Mouse (Mus musculus) frontal cortex, adult 2 months (tissue): ENCODE data around the gene Bicra. TPM values are rescaled to one million over a fixed set of nuclear protein-coding genes. Genes with fewer than 3 reads are reported as not detected.

Experiments
- DNase-seq, 2 experiments: peaks; one replicate each; pipeline ENCODE4 v3.0.0; 2022; ENCODE audit warnings: low spot score in 1 of 2; ENCODE audit errors: extremely low spot score in 1 of 2
- polyA plus RNA-seq: library from polyadenylated mRNA; depleted of rRNA; stranded (reverse); fragments of >200 nt; gene quantifications from 2 replicates; pipeline ENCODE4 v1.2.3, GENCODE M21; 2012; rRNA removed

The Bicra gene
- 10.2 and 10.6 TPM in 2 replicates for polyA plus RNA-seq

GRCm38 (mm10) chr7:16047338-16048146 lies at the start of gene Bicra:
Gene Bicra (minus strand): TSS chr7:16047921.
- peak in 1 of 2 experiments; percentile 77 for DNase-seq

DNA sequence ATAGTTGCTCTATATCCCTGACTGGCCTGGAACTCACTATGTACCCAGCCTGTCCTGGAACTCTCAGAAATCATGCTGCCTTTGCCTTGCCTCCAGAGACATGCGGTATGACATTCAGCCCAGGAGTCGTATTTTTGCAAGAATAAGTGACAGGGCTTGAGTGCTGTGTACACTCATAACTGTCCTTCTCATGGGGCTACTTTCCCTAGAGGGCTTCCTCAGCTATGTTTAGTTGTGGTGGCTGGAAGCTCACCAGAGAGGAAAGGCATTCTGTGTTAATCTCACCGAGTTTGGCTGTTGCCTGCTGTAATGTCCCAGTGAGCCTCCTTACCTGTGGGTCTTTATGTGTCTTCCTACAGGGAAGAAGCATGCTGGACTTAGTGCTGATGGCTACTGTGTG lies 46.9 kb upstream of the Bicra start:
- DNase-seq, result no peak

DNA sequence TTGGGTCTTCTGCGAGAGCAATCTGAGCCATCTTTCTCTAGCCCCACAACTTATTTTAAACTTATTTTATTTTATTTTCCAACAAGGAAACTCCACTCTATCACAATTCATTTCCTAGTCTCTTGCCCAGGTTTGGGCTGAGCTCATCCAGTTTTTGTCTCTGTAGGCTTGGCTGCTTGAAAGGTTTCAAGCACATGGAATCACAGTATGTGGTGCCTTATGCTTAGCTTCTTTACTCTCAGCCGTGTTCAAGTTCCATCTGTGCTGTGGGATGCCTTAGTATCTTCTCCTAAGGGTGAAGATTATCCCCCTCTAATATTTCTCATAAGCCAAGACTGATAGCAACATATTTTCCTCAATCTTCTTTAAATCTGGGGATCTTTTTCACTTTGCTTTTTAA lies 39.9 kb upstream of the Bicra start:
- DNase-seq, result no peak

- DNase-seq, result no peak
Measured at GRCm38 (mm10) chr7:16083361-16083760, 35.6 kb upstream of the Bicra start.

GRCm38 (mm10) chr7:16080581-16080980 lies 32.9 kb upstream of the Bicra start:
- DNase-seq, result no peak

GRCm38 (mm10) chr7:16079947-16080346 lies 32.2 kb upstream of the Bicra start:
- DNase-seq, result no peak

DNA sequence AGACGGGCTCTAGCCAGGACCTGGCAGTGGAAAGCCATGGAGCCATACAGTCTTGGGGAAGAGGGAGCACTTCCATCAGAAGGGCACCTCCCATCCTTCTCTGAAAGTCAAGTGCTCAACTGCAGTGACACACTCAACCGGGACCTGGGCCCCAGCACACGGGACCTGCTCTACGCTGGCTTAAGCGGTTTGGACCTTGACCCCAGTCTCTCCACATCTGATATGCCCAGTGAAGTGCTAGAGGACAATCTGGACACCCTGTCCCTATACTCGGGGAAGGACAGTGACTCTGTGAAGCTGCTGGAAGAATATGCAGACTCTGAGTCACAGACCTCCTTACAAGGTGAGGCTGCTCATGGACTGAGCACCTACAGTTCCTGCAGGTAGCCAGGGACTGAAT lies 24.2 kb upstream of the Bicra start:
- DNase-seq, result no peak

- no peak for DNase-seq
Measured at GRCm38 (mm10) chr7:16070846-16071245, 23.1 kb upstream of the Bicra start.

DNA sequence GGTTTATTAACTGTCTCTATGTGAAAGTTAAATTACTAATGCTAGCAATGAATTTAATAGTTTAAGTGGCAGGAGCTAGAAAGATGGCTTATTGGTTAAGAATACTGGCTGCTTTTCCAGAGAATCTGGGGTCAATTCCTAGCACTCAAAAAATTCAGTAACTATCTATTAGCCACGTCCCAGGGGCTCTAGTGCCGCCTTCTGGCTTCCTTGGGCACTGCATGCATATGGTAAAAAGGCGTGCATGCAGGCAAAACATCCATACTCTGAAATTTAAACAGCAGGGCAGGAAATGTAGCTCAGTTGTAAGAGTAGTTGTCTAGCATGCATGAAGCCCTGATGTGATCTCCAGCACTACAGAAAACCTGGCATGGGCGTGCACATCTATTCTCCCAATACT lies 15.8 kb upstream of the Bicra start:
- DNase-seq, result no peak

DNA sequence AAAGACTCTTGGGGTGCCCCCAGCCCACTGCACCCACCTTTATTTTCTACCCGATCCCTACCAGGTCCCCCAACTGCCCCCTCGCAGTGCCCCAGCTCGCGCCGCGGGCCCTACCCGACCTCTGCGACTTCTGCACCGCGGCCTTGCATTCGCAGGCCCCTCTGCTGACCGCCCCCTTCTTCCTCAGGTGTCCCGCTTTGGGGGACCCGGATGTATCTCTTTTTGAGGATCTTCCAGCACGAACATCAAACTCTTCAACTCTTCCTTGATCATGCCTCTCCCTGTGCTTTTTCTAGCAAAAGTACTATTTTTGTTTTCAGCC lies 14.3 kb upstream of the Bicra start:
- DNase-seq, result no peak

- no peak for DNase-seq
Measured at GRCm38 (mm10) chr7:16061219-16062098, 13.7 kb upstream of the Bicra start, which contains the start of gene Zfp541. Gene Zfp541 (plus strand): TSS chr7:16061814.

DNA sequence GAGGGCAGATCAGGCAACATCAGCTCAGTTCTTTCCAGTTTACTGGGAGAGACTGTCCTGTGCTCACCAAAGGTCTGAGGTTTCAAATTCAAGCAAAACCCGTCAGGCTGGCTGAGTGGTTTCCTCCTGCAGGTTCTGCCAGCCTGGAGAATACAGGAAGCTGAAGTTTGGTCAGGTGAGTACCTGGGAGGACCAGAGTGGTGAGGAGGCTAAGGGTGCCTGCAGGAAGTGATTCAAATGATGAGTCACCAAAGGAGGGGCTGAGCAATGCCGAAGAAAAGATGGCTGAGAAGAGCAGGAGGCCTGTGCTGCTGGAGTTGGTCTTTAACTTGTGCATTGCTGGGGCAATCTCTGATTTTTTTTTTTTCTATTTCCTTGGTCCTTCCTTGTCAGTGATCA lies 9.4 kb upstream of the Bicra start:
- no peak for DNase-seq

DNA sequence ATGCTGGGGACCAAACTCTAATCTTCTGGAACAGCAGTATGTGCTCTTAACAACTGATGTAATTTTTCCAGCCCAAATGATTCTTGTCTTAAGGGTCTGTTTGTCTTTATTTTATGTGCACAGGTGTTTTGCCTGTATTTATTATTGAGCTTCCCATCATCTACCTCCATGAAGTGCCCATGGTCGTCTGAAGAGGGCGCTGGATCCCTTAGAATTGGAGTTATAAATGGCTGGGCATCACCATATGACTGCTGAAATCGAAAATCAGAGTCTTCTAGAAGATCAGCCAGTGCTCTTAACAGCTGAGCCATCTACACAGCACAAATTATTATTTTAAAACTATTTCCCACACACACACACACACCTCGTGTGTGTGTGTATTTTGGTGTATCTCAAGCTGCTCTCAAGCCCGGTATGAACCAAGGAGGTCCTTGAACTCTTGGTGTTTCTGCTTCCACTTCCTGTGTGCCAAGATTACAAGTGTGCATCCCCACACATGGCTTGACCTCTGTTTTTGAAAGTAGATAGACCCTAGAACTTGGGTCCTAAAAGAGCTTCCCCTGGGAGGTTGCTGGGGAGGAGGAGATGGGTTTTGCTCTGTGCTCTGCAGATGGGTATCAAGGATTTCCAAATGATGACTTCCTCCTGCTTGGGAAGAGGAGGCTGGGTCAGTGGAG lies 8.9 kb upstream of the Bicra start:
- DNase-seq, result peak in 1 of 2 experiments; percentile 77

DNA sequence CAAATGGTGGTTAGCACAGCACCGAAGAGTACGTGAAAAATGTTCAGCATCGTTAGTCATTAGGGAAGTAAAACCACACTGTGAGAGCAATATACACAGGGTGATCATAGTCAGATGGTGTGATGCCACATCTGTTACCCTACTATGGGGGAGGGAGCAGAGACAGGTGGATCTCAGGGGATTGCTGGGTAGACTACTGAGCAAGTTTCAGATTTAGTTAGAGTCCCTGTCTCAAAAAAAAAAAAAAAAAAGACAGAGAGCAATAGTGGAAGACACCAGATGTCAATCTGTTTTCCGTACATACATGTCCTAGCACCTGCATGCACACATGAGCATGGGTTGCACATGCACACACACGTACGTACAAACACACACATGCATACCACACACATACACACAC lies 7.9 kb upstream of the Bicra start:
- no peak for DNase-seq

GRCm38 (mm10) chr7:16054966-16055365 lies 7.2 kb upstream of the Bicra start:
- DNase-seq, result no peak

DNA sequence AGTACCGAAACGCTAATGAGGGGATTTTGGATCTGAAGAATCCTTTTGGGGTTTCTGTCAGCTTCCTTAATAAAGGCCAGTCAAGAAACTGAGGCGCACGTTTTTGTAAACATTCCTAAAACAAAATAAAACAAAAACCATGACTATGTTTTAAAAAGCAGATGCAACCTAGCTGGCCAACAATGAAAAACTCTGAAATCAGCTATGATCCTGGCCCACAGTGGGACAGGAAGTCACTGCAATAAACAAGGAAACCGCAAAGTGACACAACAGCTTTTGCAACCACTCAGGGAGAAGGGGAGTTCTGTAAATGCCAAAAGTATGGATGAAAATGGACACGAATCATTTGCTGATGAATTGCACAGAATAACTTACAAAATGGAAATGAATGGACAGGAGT lies 5.4 kb upstream of the Bicra start:
- DNase-seq, result no peak

- DNase-seq, result peak; percentile 86 to 88
Measured at GRCm38 (mm10) chr7:16052684-16053083, 5.0 kb upstream of the Bicra start.

GRCm38 (mm10) chr7:16051883-16052595 lies 4.3 kb upstream of the Bicra start:
- peak; percentile 62 to 85 for DNase-seq

DNA sequence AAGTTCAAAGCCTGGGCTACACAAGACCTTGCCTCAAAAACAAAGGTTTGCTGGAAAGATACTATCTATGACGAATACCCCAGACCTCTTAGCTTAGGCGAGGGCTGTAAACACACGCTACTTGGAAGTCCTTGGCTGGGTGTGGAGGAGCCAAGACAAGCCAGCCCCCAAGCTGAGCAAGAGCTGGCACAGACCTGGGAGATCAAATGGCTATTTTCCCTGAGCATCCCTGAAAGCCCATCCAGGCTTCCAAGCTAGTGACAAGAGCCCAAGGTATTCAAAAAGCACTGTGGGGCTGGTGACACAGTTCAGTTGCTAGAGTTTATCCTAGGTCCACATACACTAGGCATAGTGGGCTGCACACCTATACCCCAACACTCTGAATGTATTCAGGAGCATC lies 2.9 kb upstream of the Bicra start:
- DNase-seq, result no peak

- no peak for DNase-seq
Measured at GRCm38 (mm10) chr7:16049576-16049915, 1.8 kb upstream of the Bicra start.
